Mouse (Mus musculus): ENCODE data around the gene Mkrn2os. TPM values are rescaled to one million over a fixed set of nuclear protein-coding genes. Genes with fewer than 3 reads are reported as not detected.

Gene Mkrn2os
- polyA plus RNA-seq, 1 experiment = not detected

DNA sequence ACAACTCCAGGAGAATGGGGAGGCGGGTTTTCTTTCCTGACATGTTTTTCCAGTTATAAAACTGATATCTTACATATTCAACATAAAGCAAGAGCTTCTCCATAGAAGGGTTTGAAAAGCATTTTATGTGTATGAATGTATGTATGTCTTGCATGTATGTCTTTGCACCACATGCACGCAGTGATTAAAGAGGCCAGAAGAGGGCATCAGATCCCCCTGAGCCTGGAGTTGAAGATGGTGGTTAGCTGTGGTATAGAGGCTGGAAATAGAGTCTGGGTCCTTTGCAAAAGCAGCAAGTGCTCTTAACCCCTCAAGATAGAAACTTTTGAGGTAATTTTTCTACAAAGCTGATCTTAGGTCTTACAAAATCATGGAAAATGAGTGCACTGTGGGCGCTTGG is 16.7 kb upstream of the Mkrn2os start:
- no peak overlapping the region for H3K4me3 ChIP-seq (replicated peaks; ENCODE audit: extremely low read depth, low read depth, low read length)

DNA sequence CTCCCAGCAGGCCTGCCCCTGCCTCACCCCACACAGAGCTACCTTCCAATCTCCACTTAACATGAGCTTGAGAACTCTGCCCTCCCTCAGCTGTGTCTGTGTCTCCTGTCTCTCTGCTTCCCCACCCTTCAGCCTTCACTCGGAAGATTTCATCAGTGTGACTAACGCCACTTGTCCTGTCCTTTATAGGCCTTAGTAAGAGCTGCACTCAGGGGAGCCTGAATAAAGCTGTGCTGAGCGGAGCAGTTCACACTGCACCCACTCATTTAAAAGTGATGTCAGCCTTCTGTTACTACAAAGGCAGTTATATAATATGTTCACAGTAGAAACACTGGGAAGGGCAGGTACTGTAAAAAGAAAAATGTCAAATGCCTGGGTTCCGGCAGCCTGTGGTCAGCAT is 15.1 kb upstream of the Mkrn2os start:
- TF ChIP-seq CTCF (IDR thresholded peaks at IDR 0.05; ENCODE audit: insufficient read depth, low read length) (no peak), POLR2A (IDR thresholded peaks at IDR 0.05; ENCODE audit: borderline replicate concordance, extremely low read depth, low read depth, low read length) (no peak)
- Histone ChIP-seq H3K4me1 (ENCODE audit: control insufficient read depth, insufficient read depth, low read length) (peaks cover 5% of the 10 kb centered on the region; the same call in 1 of the 2 replicates), H3K4me3 (replicated peaks; ENCODE audit: extremely low read depth, low read depth, low read length) (no peak overlapping the region)
- 71% methylated on average over 4 of the region's 4 CpGs for WGBS
- DNase-seq = no peak

More for the DNA sequence above, 16.7 kb upstream of the Mkrn2os start:
- H3K4me1 ChIP-seq (ENCODE audit: control insufficient read depth, insufficient read depth, low read length) = no peaks in the 10 kb centered on the region; the same call in 1 of the 2 replicates
- TF ChIP-seq CTCF (IDR thresholded peaks at IDR 0.05; ENCODE audit: insufficient read depth, low read length) (peak; percentile 43), POLR2A (IDR thresholded peaks at IDR 0.05; ENCODE audit: borderline replicate concordance, extremely low read depth, low read depth, low read length) (no peak)
- 83% methylated on average over 3 of the region's 3 CpGs for WGBS
- no peak for DNase-seq

DNA sequence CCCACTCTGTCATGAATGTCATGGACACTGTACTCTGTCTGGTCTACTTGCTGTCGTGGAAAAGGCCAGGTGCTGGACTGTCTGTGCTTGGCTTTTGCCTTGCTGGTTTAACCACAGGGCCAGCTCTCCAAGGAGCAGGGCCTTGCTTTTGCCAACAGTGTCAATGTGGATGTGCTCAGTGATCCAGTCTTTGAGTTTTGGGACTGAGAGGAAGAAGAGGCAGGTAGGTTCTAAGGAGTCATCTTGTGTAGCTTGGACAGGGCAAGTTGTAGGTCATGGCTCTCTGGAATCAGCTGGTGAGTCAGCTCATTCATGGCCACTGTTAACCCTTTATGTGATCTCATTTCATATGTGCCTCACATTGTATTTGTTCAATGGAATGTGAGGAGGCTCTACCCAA is 14.1 kb upstream of the Mkrn2os start:
- WGBS = 75% methylated on average over 1 of the region's 1 CpGs
- Histone ChIP-seq H3K4me3 (replicated peaks; ENCODE audit: extremely low read depth, low read depth, low read length) (no peak overlapping the region), H3K4me1 (ENCODE audit: control insufficient read depth, insufficient read depth, low read length) (peaks cover 5% of the 10 kb centered on the region; the same call in 1 of the 2 replicates)
- TF ChIP-seq CTCF (IDR thresholded peaks at IDR 0.05; ENCODE audit: insufficient read depth, low read length) = no peak
- TF ChIP-seq POLR2A (IDR thresholded peaks at IDR 0.05; ENCODE audit: borderline replicate concordance, extremely low read depth, low read depth, low read length) = no peak
- no peak for DNase-seq

DNA sequence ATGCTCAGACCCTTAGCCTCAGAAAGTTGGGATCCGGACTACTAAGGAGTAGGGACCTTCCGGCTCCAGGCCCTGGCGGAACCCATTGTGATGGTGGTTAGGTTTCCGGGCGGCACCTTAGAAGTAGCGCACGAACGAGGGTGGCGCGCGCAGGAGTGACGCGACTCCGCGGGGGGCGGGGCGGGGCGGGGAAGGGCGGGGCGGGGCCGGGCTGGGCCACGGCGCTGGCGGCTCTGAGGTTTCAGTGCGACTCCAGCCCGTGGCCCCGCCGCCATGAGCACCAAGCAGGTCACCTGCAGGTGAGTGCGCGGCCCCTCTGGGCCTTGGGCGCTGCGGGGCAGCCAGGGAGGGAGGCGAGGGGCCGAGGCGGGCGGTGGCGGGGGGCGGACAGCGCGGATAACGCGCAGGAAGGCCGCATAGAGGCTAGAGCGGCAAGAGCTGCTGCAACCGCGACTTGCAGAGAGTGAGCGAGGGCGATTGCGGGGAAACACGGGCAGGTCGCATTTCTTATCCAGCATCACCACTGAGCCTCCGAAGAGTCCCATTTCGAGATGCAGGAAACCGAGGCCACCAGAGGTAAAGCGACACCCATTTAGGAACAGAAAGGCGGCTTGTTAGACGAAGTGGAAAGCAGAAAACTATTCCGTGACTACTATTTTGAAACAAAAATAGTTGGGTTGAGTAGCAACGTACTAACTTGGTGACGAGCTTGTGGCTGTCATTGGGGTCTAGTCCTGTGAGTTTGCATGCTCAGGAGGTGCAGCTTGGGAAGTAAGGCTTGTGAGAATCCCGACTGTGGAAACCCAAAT is 9.5 kb upstream of the Mkrn2os start, which contains the start of gene Mkrn2:
Mkrn2 (plus strand) TSS at position 188 of the 809 bp plus-strand sequence.
- peak; percentile 79 for DNase-seq
- H3K4me1 ChIP-seq (ENCODE audit: control insufficient read depth, insufficient read depth, low read length) = peaks cover 5% of the 10 kb centered on the region; the same call in 1 of the 2 replicates
- under 1% methylated on average over 61 of the region's 61 CpGs for WGBS
- H3K4me3 ChIP-seq (replicated peaks; ENCODE audit: extremely low read depth, low read depth, low read length) = peak within 1 kb of the TSS; percentile 94
- no peak for TF ChIP-seq CTCF (IDR thresholded peaks at IDR 0.05; ENCODE audit: insufficient read depth, low read length)
- TF ChIP-seq POLR2A (IDR thresholded peaks at IDR 0.05; ENCODE audit: borderline replicate concordance, extremely low read depth, low read depth, low read length) = peak; percentile 57; the same call in 1 of the 2 replicates

DNA sequence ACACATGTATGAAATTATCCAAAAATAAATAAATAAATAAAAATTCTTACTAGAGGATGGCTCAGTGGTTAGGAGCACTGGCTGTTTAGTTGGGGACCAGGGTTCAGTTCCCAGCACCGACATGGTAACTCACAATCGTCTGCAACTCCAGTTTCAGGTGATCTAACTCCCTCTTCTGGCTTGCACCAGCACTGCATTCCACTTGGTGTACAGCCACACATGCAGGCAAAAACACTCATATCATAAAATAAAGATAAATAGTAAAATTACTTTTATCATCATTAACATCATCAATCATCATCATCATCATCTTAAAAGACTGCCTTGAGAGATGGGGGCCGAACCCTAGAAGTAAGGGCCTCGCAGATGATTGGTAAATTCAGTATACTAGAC is 8.9 kb upstream of the Mkrn2os start:
- TF ChIP-seq POLR2A (IDR thresholded peaks at IDR 0.05; ENCODE audit: borderline replicate concordance, extremely low read depth, low read depth, low read length) (no peak), CTCF (IDR thresholded peaks at IDR 0.05; ENCODE audit: insufficient read depth, low read length) (no peak)
- WGBS = 62% methylated on average over 4 of the region's 4 CpGs
- H3K4me3 ChIP-seq (replicated peaks; ENCODE audit: extremely low read depth, low read depth, low read length) = no peak overlapping the region
- DNase-seq = no peak
- H3K4me1 ChIP-seq (ENCODE audit: control insufficient read depth, insufficient read depth, low read length) = peaks cover 5% of the 10 kb centered on the region; the same call in 1 of the 2 replicates

DNA sequence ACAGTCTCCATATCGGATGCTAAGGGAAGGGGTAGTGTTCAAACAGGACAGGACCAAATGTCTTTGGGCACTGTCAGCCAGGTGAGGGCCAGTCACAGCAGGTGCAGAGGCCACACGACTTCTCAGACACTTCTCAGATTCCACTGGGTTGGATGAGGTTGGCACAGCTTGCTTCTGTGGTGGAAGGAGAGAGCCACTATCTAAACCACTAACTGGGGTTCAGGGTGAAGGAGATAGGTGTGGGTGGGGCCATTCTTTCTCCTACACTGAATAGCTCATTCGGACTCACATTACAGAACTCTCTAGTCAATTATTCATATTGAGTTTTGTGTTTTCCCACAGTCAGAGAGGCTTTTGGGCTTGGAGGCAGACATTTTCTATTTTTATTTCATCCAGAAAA is 3.3 kb upstream of the Mkrn2os start:
- no peak for DNase-seq
- no peak for TF ChIP-seq CTCF (IDR thresholded peaks at IDR 0.05; ENCODE audit: insufficient read depth, low read length)
- no peak for TF ChIP-seq POLR2A (IDR thresholded peaks at IDR 0.05; ENCODE audit: borderline replicate concordance, extremely low read depth, low read depth, low read length)
- H3K4me1 ChIP-seq (ENCODE audit: control insufficient read depth, insufficient read depth, low read length) = no peaks in the 10 kb centered on the region
- WGBS = 58% methylated on average over 3 of the region's 3 CpGs
- H3K4me3 ChIP-seq (replicated peaks; ENCODE audit: extremely low read depth, low read depth, low read length) = no peak overlapping the region

DNA sequence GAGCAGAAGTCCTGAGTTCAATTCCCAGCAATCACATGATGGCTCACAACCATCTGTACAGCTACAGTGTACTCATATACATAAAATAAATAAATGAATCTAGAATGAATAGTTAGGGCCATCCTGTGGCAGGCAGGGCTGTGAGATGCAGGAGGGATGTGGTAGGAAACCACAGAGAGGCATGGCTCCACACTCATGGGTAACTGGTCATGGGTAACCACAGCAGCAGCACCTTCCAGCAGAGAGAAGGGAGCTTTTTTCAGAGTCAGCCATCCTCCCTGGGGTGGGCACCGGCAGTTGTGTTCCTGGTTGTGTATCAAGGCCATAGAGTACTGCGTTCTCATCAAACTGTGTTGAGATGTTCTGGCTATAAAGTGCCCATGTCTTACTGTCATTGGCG is 2.1 kb upstream of the Mkrn2os start:
- DNase-seq = no peak
- Histone ChIP-seq H3K4me1 (ENCODE audit: control insufficient read depth, insufficient read depth, low read length) (no peaks in the 10 kb centered on the region), H3K4me3 (replicated peaks; ENCODE audit: extremely low read depth, low read depth, low read length) (no peak overlapping the region)
- 68% methylated on average over 3 of the region's 3 CpGs for WGBS
- TF ChIP-seq CTCF (IDR thresholded peaks at IDR 0.05; ENCODE audit: insufficient read depth, low read length) (no peak), POLR2A (IDR thresholded peaks at IDR 0.05; ENCODE audit: borderline replicate concordance, extremely low read depth, low read depth, low read length) (no peak)

DNA sequence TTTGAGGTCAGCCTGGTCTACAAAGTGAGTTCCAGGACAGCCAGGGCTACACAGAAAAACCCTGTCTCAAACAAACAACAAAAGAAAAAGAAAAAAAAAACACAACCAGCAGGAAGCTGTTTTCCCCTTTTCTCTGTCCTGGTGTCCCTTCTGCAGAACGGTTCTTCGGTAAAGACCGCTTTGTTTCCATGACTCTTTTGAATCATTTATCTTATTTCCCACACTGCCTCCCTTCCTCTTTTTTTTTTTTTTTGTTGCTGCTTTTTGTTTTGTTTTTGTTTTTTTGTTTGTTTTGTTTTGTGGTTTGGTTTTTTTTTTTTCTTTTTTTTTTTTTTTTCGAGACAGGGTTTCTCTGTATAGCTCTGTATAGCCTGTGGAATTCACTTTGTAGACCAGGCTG is 876 bp upstream of the Mkrn2os start:
- WGBS = 69% methylated on average over 4 of the region's 4 CpGs
- Histone ChIP-seq H3K4me3 (replicated peaks; ENCODE audit: extremely low read depth, low read depth, low read length) (no peak overlapping the region), H3K4me1 (ENCODE audit: control insufficient read depth, insufficient read depth, low read length) (no peaks in the 10 kb centered on the region)
- TF ChIP-seq CTCF (IDR thresholded peaks at IDR 0.05; ENCODE audit: insufficient read depth, low read length) = no peak
- TF ChIP-seq POLR2A (IDR thresholded peaks at IDR 0.05; ENCODE audit: borderline replicate concordance, extremely low read depth, low read depth, low read length) = no peak
- no peak for DNase-seq

DNA sequence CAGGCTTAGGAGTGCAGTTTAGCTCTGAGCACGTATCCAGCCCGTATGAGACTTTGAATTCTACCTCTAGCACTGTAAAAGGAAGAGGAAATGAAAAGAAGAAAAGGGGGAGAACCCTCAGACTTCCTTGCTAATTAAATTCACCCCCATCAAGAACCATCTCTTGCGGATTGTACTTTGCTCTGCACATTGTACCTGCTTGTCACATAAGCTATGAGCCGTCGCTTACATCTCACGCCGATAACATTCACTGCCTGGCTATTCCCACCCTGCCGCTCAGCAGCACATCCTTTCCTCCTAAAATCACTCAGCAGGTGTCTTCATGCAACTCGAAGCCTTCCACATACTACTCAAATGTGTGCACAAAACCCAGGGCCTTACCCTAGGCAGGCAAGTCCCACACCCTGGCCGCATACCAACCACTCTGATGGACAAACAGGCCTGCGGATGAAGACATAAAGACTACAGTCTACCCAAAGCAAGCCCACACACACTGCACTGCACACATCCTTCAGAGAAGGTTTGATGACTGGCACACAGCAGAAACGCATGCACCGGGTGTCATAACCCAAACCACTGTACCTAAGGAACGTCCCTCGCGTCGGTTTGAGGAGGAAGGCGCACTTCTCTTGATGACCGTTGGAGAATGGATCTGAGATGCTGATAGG is 550 bp downstream of the Mkrn2os start:
- WGBS = 81% methylated on average over 19 of the region's 19 CpGs
- H3K4me3 ChIP-seq (replicated peaks; ENCODE audit: extremely low read depth, low read depth, low read length) = no peak overlapping the region
- TF ChIP-seq CTCF (IDR thresholded peaks at IDR 0.05; ENCODE audit: insufficient read depth, low read length) = no peak
- no peak for TF ChIP-seq POLR2A (IDR thresholded peaks at IDR 0.05; ENCODE audit: borderline replicate concordance, extremely low read depth, low read depth, low read length)

More for the DNA sequence above, 550 bp downstream of the Mkrn2os start:
- no peak for DNase-seq
- no peaks in the 10 kb centered on the region for H3K4me1 ChIP-seq (ENCODE audit: control insufficient read depth, insufficient read depth, low read length)

All from lung, adult 2 months (tissue).